Mouse (Mus musculus) right cerebral cortex, postnatal 36 days (tissue): ENCODE measurements around the gene Gpbp1l1.

Experiments used
- DNase-seq, 2 experiments: peaks; one replicate each; pipeline ENCODE4 v3.0.0; 2022; ENCODE audit warnings: low spot score in 2 of 2, mixed read lengths in 1 of 2

Gpbp1l1 gene

DNA sequence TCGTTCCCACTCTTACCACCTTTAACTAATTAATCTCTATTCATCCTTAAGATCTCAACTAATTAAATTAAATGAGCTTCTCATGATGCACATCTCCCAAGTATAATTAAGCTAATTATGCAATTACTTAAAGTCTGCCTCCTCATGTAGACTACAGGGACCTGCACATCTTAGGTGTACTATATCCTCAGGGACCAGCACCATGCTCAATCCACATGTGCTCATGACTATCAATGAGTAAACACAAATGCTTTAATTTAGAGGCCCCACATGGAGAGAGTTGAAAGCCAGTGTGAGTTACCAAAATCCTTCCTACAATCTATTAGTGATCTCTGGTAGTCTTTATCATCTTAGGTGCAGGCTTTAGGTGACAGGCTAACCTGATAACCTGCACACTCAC is 77.7 kb downstream of the Gpbp1l1 start:
- DNase-seq, result no peak

GRCm38 (mm10) chr4:116638821-116639220 is 81.4 kb downstream of the Gpbp1l1 start:
- DNase-seq, result no peak

- DNase-seq, result no peak
These were observed 84.6 kb downstream of the Gpbp1l1 start for GRCm38 (mm10) chr4:116642071-116642470.
